In genomic region chr17:80004345-80005239, GRCm38 (mm10) we compare ENCODE assay signal across 9 mouse cellular contexts. TPM values are rescaled to one million over a fixed set of nuclear protein-coding genes. Genes with fewer than 3 reads are reported as not detected.
A peak's percentile ranks its signal among the peaks of the same experiment; 100 is the strongest.
DNase-seq lines count a peak whose midpoint lies in the region; ATAC-seq and TF ChIP-seq lines count a peak whose summit lies in the region.
"Had no signal": no experiment of that assay in that cellular context is flagged by ENCODE, and none has a peak within 500 bp of the region (broad histone marks: within the 10 kb centered on the region; RNA-seq: fewer than 3 reads in every experiment).

No protein-coding gene starts in this region.

- no peak overlapping the region for H3K4me2 ChIP-seq in forebrain, embryonic 12.5 days
- no peak overlapping the region for H3K4me2 ChIP-seq in midbrain, embryonic 16.5 days (ENCODE audit: low read length)
- no peak overlapping the region for H3K4me2 ChIP-seq in stomach, embryonic 14.5 days (replicated peaks; ENCODE audit: low read depth, low read length)
- H3K4me2 ChIP-seq: lung, embryonic 15.5 days had no signal

- TF ChIP-seq POLR2A in embryonic fibroblast, embryonic 13.5 days (IDR thresholded peaks at IDR 0.05; ENCODE audit: low read depth, low read length), result no peak

- WGBS in forebrain, embryonic 10.5 days, result 53% methylated on average over 17 of the region's 17 CpGs
- WGBS in forebrain, embryonic 12.5 days, result 54% methylated on average over 17 of the region's 17 CpGs
- WGBS in midbrain, embryonic 16.5 days, result 52% methylated on average over 17 of the region's 17 CpGs
- 44% methylated on average over 17 of the region's 17 CpGs for WGBS in stomach, embryonic 14.5 days

- no peaks in the 10 kb centered on the region for H3K36me3 ChIP-seq in forebrain, embryonic 10.5 days (replicated peaks)
- no peaks in the 10 kb centered on the region for H3K36me3 ChIP-seq in forebrain, embryonic 12.5 days (replicated peaks)
- no peaks in the 10 kb centered on the region for H3K36me3 ChIP-seq in midbrain, embryonic 16.5 days (ENCODE audit: control insufficient read depth, insufficient read depth, low read length)
- H3K36me3 ChIP-seq in stomach, embryonic 14.5 days (ENCODE audit: control insufficient read depth, insufficient read depth, low read length), result no peaks in the 10 kb centered on the region
- H3K36me3 ChIP-seq: lung, embryonic 15.5 days had no signal

- intact Hi-C loops in heart, postnatal 10 days (cut with DNase I), result loop anchor here (2.0 to 10.0 kb wide), 3 partner anchors 110 to 247 kb away; partner anchors contain the start of gene Atl2
- intact Hi-C loops in left cerebral cortex, postnatal 36 days (cut with DNase I), result loop anchor here (5.0 kb wide), 1 partner anchor 142 kb away; no protein-coding TSS in a partner anchor

- H3K9me3 ChIP-seq in forebrain, embryonic 10.5 days, result peaks cover 8% of the 10 kb centered on the region; the same call in 1 of the 2 replicates
- no peaks in the 10 kb centered on the region for H3K9me3 ChIP-seq in forebrain, embryonic 12.5 days
- H3K9me3 ChIP-seq in midbrain, embryonic 16.5 days (replicated peaks; ENCODE audit: control insufficient read depth, low read length, poor library complexity, severe bottlenecking), result no peaks in the 10 kb centered on the region
- no peaks in the 10 kb centered on the region for H3K9me3 ChIP-seq in stomach, embryonic 14.5 days (ENCODE audit: control insufficient read depth, low read depth, low read length)
- H3K9me3 ChIP-seq: lung, embryonic 15.5 days had no signal

- DNase-seq in forebrain, embryonic 10.5 days (ENCODE audit: extremely low spot score, low spot score), result peak; percentile 44
- peak; percentile 91 for DNase-seq in adrenal gland, postnatal 10 days
- peak; percentile 84 to 86 for DNase-seq in heart, postnatal 10 days
- DNase-seq in left cerebral cortex, postnatal 36 days (ENCODE audit: low spot score in 2 of 2), result peak; percentile 23 to 34

- no peak for ATAC-seq in forebrain, embryonic 12.5 days (ENCODE audit: low FRiP score)
- peak; percentile 47; the same call in 1 of the 2 replicates for ATAC-seq in midbrain, embryonic 16.5 days
- ATAC-seq in stomach, embryonic 14.5 days (ENCODE audit: insufficient number of reproducible peaks, insufficient read depth, low FRiP score, low read depth), result peak; percentile 70; the same call in 1 of the 2 replicates

- no peak overlapping the region for H3K27ac ChIP-seq in forebrain, embryonic 10.5 days
- no peak overlapping the region for H3K27ac ChIP-seq in forebrain, embryonic 12.5 days
- H3K27ac ChIP-seq in embryonic fibroblast, embryonic 13.5 days (ENCODE audit: insufficient read depth, low read length), result no peak overlapping the region
- H3K27ac ChIP-seq in midbrain, embryonic 16.5 days (ENCODE audit: low read length), result no peak overlapping the region
- no peak overlapping the region for H3K27ac ChIP-seq in stomach, embryonic 14.5 days (ENCODE audit: low read length)
- H3K27ac ChIP-seq: lung, embryonic 15.5 days had no signal

- peaks cover 6% of the 10 kb centered on the region; the same call in 1 of the 2 replicates for H3K27me3 ChIP-seq in forebrain, embryonic 10.5 days (ENCODE audit: poor library complexity, severe bottlenecking)
- H3K27me3 ChIP-seq in forebrain, embryonic 12.5 days, result no peaks in the 10 kb centered on the region; the same call in 1 of the 2 replicates
- H3K27me3 ChIP-seq in midbrain, embryonic 16.5 days (ENCODE audit: control insufficient read depth, insufficient read depth, low read depth, low read length), result no peaks in the 10 kb centered on the region
- no peaks in the 10 kb centered on the region for H3K27me3 ChIP-seq in stomach, embryonic 14.5 days (ENCODE audit: control insufficient read depth, insufficient read depth, low read length)
- H3K27me3 ChIP-seq: lung, embryonic 15.5 days had no signal

- H3K4me1 ChIP-seq in forebrain, embryonic 10.5 days, result peaks cover 23% of the 10 kb centered on the region
- peaks cover 12% of the 10 kb centered on the region for H3K4me1 ChIP-seq in forebrain, embryonic 12.5 days
- H3K4me1 ChIP-seq in embryonic fibroblast, embryonic 13.5 days (ENCODE audit: control insufficient read depth, insufficient read depth, low read length), result peaks cover 2% of the 10 kb centered on the region; the same call in 1 of the 2 replicates
- H3K4me1 ChIP-seq in midbrain, embryonic 16.5 days (ENCODE audit: control insufficient read depth, insufficient read depth, low read length), result peaks cover 10% of the 10 kb centered on the region
- peaks cover 11% of the 10 kb centered on the region; the same call in 1 of the 2 replicates for H3K4me1 ChIP-seq in stomach, embryonic 14.5 days (ENCODE audit: control insufficient read depth, insufficient read depth, low read length)

- no peak overlapping the region for H3K4me3 ChIP-seq in forebrain, embryonic 10.5 days
- H3K4me3 ChIP-seq in forebrain, embryonic 12.5 days (replicated peaks), result no peak overlapping the region
- H3K4me3 ChIP-seq in embryonic fibroblast, embryonic 13.5 days (ENCODE audit: insufficient read depth, low read length), result no peak overlapping the region
- H3K4me3 ChIP-seq in midbrain, embryonic 16.5 days (ENCODE audit: low read depth, low read length), result no peak overlapping the region
- no peak overlapping the region for H3K4me3 ChIP-seq in stomach, embryonic 14.5 days (ENCODE audit: low read depth, low read length)
- H3K4me3 ChIP-seq: lung, embryonic 15.5 days had no signal

- no peak overlapping the region for H3K9ac ChIP-seq in forebrain, embryonic 12.5 days
- H3K9ac ChIP-seq in midbrain, embryonic 16.5 days (ENCODE audit: low read depth, low read length), result no peak overlapping the region
- no peak overlapping the region for H3K9ac ChIP-seq in stomach, embryonic 14.5 days (replicated peaks; ENCODE audit: low read depth, low read length)
- H3K9ac ChIP-seq: lung, embryonic 15.5 days had no signal

- peak; percentile 40; the same call in 1 of the 2 replicates for TF ChIP-seq CTCF in embryonic fibroblast, embryonic 13.5 days (IDR thresholded peaks at IDR 0.05; ENCODE audit: borderline replicate concordance, insufficient read depth, low read length)

RNA-seq across cellular contexts. Expression of gene Hnrnpll, which starts 57.5 kb away (rescaled TPM):
- polyA plus RNA-seq in forebrain, embryonic 10.5 days (2016; fragmentation: Nextera tagmentation; extraction: Ambion mirVana), result 81.2 and 86.2 TPM in 2 replicates
- polyA plus RNA-seq in forebrain, embryonic 12.5 days (2016; fragmentation: Nextera tagmentation; extraction: Ambion mirVana), result 126 and 130 TPM in 2 replicates
- 10 to 100 TPM; 45.4 to 57.6 TPM for total RNA-seq in adrenal gland, postnatal 10 days (2021)
- polyA plus RNA-seq in embryonic fibroblast, embryonic 13.5 days (2011; ENCODE audit: insufficient read length, low read depth, missing spikeins), result 56.4 and 62.8 TPM in 2 replicates
- total RNA-seq in heart, postnatal 10 days (2021), result 10 to 100 TPM; 36.3 to 37.8 TPM
- total RNA-seq in left cerebral cortex, postnatal 36 days (2021), result 10 to 100 TPM; 51.4 to 58.4 TPM
- 53.9 and 59.2 TPM in 2 replicates for polyA plus RNA-seq in midbrain, embryonic 16.5 days (2015; fragmentation: Nextera tagmentation; extraction: Ambion mirVana)
- polyA plus RNA-seq in stomach, embryonic 14.5 days (2014; fragmentation: Nextera tagmentation; extraction: Ambion mirVana), result 65.6 and 66.6 TPM in 2 replicates

Comparison
In these comparisons a context has a peak if more than half of its experiments do, and no peak if none do; other contexts are left out.
1. DNase-seq: peak in every context shown above with its lines; median percentile 91 in adrenal gland, postnatal 10 days; 85 in heart, postnatal 10 days; 44 in forebrain, embryonic 10.5 days; 28 in left cerebral cortex, postnatal 36 days.